Mouse (Mus musculus) embryo, embryonic 9.5 days (tissue): ENCODE results near the gene Tcf3.

Source experiments
- DNase-seq: peaks from one replicate; pipeline ENCODE4 v3.0.0-alpha.2; 2017; ENCODE audit errors: extremely low spot score

Gene Tcf3

DNA sequence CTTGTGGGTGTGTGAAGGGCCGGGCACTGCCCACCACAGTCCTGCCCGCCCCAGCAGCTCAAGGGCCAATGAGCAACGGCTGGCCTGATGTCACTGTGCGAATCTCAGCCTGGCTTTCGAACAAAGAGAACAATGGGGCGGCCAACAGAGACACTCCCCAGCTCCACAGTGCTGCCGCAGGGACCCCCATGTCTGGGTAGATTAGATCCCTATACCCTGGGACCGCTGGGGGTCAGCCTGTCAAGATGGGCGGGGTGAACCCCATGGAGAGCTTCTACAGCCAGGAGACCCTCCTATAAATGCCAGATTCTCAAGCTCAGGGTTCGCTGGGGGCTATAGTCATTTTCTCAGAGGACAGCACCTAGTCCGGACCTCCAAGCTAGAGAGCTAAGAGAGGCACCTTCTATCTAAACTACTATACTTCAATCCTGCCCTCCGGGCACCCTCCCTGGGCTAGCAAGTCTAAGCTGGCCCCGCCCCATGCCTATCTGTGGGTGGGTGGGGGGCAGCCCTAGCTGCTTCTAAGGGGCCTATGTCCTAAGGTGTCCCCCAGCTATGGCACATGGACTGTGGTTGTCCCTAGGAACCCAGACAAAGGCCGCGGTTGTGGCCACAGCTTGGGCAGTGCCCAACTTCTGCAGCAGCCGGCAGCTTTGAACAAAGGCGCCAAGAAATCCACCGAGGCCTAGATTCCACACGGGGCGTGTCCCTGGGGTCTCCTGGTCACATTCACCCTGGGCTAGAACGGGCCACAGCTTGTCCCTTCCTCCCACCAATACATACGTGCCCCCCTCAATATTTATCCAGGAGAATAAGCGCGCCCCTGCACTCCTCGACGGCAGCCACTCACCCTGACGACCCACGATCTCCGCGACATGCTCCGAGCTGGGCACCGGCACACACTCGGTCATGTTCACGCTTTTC is 47.4 kb downstream of the Tcf3 start:
- DNase-seq, result peak; percentile 77

DNA sequence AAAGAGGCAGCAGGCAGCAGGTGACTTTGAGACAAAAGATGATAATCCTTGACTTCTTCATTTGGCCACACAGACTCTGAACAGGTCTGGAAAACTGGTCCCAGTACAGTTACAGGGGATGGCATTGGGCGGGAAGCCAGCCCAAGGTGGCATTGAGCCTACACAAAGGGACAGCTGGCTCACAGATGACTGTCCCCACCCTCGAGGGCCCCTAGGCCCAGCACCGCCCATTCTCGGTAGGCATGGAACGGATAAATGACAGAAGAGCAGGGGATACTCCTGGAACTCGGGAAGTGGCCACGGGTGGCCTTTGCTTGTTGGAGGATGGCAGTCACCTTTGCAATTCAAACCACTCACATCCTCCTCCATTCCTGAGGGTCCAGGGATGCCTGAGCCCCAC is 48.1 kb downstream of the Tcf3 start:
- no peak for DNase-seq

DNA sequence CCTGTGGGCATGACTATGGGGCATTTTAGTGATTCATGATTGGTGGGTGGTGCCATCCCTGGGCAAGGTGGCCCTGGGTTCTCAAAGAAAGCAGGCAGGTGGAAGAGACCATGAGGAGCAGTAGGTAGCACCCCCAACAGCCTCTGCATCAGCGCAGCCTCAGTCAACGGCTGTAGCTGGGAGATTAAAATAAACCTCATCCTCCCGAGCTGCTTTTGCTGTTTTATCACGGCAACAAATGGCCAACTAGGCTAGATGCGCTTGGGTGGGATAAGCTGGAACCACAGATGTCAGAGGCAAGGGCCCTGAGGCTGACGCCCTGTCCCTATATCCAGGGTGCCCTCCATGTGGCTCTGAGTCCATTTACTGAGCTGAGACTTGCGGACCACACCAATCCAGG is 48.7 kb downstream of the Tcf3 start:
- DNase-seq, result no peak

GRCm38 (mm10) chr10:80384115-80384639 is 49.3 kb downstream of the Tcf3 start:
- no peak for DNase-seq

DNA sequence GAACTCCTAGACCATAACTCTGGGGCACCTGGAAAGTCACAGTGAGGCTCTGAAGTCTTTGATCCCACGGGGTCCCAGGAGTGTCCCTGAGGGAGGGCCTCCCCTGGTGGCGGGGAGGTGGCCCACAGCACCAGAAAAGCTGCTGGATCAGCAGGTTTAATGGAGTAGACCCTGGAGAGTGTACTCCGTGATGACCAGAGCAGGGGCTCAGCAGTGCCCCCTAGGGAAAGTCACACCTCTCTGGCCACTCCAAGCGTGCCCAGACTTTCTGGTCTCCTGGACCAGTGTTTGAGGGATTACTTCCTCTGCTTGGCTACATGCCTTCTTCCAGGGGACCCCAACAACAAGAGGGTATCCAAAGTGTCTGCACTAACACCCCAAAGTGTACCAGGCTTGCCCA is 50.0 kb downstream of the Tcf3 start:
- no peak for DNase-seq

DNA sequence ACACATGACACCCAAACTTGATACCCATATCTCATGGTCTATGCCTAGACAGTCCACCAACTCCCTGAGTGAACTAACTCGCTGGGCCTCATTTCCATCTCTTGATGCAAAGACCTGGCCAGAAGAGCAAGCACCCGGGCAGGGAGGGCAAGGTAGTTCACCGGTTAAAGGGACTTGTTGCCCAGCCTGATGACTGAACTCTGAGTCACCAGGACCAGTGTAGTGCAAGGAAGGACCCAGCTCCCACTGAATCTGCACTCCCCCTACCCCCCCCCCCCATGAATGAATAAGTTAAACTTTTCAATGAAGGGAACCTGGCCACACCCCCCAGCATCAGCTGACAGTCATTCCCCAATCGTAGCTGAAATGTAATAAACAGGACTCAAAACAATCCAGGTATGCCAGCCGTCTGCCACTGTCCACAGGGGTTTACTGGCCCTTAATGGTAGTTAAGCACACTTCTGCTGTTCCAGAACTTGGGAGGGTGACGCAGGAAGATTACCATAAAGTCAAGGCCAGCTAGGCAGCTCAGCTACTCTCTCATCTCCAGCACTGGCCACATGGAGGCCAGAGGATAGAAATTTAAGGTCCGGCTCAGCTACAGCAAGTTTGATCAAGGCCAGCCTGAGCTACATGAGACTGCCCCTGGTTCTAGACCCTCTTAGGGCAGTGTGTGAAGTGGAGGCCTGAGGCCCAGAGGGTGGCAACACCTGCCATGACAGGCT is 50.6 kb downstream of the Tcf3 start:
- DNase-seq, result no peak

DNA sequence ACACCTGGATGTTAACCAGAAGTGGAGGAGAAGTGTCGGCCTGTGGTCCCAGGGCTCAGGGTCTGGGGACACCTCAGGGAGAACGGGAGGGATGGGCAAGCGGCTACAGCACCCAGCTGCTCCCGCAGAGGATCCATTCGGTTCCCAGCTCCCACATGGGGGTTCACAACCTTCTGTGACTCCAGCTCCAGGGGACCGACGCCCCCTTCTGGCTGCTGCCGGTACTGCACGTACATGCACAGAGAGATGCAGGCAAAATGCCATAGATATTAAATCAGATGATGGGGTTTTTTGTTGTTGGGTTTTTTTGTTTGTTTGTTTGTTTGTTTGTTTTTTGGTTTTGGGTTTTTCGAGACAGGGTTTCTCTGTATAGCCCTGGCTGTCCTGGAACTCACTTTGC is 55.7 kb downstream of the Tcf3 start:
- DNase-seq, result no peak

- DNase-seq, result peak; percentile 90
Measured at GRCm38 (mm10) chr10:80376160-80376559, 57.3 kb downstream of the Tcf3 start.

- DNase-seq, result peak; percentile 51
Measured at GRCm38 (mm10) chr10:80374063-80374462, 59.4 kb downstream of the Tcf3 start.

DNA sequence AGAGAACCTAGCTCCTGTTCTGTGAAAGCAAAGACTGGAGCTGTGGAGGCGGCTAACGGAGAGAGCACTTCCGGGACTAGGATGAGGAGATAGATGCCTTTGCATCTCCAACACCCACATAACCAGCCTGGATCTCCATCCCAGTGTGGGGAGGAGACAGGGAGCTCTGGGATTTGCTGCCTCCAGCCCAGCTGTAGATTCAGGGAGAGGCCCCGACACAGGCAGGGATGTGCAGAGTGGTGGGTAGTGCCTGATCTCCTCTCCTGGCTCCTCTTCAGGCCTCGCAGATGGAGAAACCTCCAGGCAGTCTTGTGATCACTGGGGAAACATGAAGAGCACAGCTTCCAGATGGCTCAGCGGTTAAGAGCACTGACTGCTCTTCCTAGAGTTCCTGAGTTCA is 60.7 kb downstream of the Tcf3 start:
- DNase-seq, result no peak

DNA sequence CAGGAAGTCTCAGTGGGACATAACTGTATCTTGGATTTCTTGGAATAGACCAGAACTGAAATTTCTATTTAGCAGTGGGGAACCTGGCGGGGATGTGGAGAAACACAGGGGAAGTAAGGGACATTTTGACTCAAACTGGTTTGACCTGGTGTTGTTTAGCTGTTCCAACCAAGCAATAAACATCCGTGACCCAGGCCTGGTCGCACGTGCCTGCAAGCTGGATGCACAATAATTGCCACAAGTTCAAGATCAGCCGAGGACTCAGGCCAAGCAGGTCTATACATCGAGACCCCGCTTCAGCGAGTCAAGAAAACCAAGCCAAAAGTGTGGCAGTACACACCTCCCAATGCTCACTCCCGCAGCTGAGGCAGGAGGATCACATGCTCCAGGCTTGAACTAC is 61.5 kb downstream of the Tcf3 start:
- DNase-seq, result no peak

- DNase-seq, result peak; percentile 64
Measured at GRCm38 (mm10) chr10:80371411-80371966, 62.0 kb downstream of the Tcf3 start.

- no peak for DNase-seq
Measured at GRCm38 (mm10) chr10:80369995-80370747, 63.3 kb downstream of the Tcf3 start.

- DNase-seq, result no peak
Measured at GRCm38 (mm10) chr10:80368392-80368791, 65.1 kb downstream of the Tcf3 start.

GRCm38 (mm10) chr10:80367954-80368353 is 65.5 kb downstream of the Tcf3 start:
- DNase-seq, result no peak

GRCm38 (mm10) chr10:80365736-80366135 is 67.7 kb downstream of the Tcf3 start:
- no peak for DNase-seq

GRCm38 (mm10) chr10:80363734-80364133 is 69.7 kb downstream of the Tcf3 start:
- DNase-seq, result no peak
